Mouse (Mus musculus): ENCODE results near the gene Snrpf. TPM values are rescaled to one million over a fixed set of nuclear protein-coding genes. Genes with fewer than 3 reads are reported as not detected.

Snrpf gene
- total and polyA plus RNA-seq, 3 experiments = 54.7 to 138 (median 85.8) TPM

DNA sequence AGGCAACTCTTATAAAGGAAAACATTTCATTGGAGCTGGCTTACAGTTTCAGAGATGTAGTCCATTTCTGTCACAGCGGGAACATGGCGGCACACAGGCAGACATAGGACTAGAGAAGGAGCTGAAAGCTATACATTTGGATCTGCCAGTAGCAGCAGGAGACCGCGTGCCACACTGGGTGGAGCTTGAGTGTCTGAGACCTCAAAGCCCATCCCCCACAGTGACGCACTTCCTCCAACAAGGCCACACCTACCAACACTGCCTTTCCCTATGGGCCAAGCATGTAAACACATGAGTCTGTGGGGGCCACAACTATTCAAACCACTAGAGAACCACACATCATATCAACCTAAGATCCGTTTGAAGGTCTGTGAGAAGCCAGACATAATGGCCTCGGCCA is 19.7 kb upstream of the Snrpf start:
- no peak for TF ChIP-seq GATA1 (IDR thresholded peaks at IDR 0.05; ENCODE audit: borderline replicate concordance, low read length)
- TF ChIP-seq TAL1 (conservative IDR thresholded peaks at IDR 0.05; ENCODE audit: low read depth, low read length) = no peak
- no peak for TF ChIP-seq GATA2 (IDR thresholded peaks at IDR 0.05; ENCODE audit: borderline replicate concordance, low read depth, low read length)
- TF ChIP-seq CTCF (IDR thresholded peaks at IDR 0.05; ENCODE audit: low read depth, low read length) = no peak
- TF ChIP-seq POLR2AphosphoS5 (IDR thresholded peaks at IDR 0.05; ENCODE audit: insufficient replicate concordance, low read depth, low read length) = no peak
- H3K4me1 ChIP-seq (ENCODE audit: insufficient read depth, low read depth, low read length) = no peaks in the 10 kb centered on the region
- H3K36me3 ChIP-seq (replicated peaks) = no peaks in the 10 kb centered on the region
- H3K27me3 ChIP-seq (ENCODE audit: insufficient read depth, low read length) = no peaks in the 10 kb centered on the region
- no peak overlapping the region for H3K4me3 ChIP-seq (ENCODE audit: low read depth, low read length)
- ATAC-seq (ENCODE audit: extremely low read depth, insufficient number of reproducible peaks, low FRiP score, poor library complexity, severe bottlenecking) (no peak), DNase-seq (ENCODE audit: low spot score) (no peak)
- peaks cover 3% of the 10 kb centered on the region for H3K9me3 ChIP-seq (replicated peaks)

DNA sequence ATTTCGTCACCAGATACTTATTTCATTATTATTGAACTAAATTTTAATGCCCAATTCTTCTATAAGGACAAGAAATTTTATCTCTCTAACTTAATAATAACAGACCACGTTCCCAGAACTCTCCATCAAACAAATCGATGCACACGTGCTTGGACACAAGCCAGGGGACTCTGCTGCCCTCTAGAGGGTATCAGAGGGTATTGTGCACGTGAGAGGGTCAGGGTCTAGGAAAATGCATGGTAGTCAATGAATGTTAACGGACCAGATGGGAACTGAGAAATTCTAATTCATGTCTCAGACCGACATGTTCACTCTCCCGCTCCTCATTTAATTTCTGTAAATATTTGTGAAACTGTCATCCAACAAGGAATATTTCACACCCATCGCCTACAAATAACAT is 18.5 kb upstream of the Snrpf start:
- Histone ChIP-seq H3K27me3 (ENCODE audit: insufficient read depth, low read length) (no peaks in the 10 kb centered on the region), H3K4me1 (ENCODE audit: insufficient read depth, low read depth, low read length) (no peaks in the 10 kb centered on the region), H3K9me3 (replicated peaks) (peaks cover 7% of the 10 kb centered on the region), H3K36me3 (replicated peaks) (no peaks in the 10 kb centered on the region), H3K4me3 (ENCODE audit: low read depth, low read length) (no peak overlapping the region)
- TF ChIP-seq GATA2 (IDR thresholded peaks at IDR 0.05; ENCODE audit: borderline replicate concordance, low read depth, low read length) (no peak), POLR2AphosphoS5 (IDR thresholded peaks at IDR 0.05; ENCODE audit: insufficient replicate concordance, low read depth, low read length) (no peak), CTCF (IDR thresholded peaks at IDR 0.05; ENCODE audit: low read depth, low read length) (peak; percentile 28; the same call in 1 of the 2 replicates), GATA1 (IDR thresholded peaks at IDR 0.05; ENCODE audit: borderline replicate concordance, low read length) (no peak)
- no peak for ATAC-seq (ENCODE audit: extremely low read depth, insufficient number of reproducible peaks, low FRiP score, poor library complexity, severe bottlenecking)
- no peak for DNase-seq (ENCODE audit: low spot score)

DNA sequence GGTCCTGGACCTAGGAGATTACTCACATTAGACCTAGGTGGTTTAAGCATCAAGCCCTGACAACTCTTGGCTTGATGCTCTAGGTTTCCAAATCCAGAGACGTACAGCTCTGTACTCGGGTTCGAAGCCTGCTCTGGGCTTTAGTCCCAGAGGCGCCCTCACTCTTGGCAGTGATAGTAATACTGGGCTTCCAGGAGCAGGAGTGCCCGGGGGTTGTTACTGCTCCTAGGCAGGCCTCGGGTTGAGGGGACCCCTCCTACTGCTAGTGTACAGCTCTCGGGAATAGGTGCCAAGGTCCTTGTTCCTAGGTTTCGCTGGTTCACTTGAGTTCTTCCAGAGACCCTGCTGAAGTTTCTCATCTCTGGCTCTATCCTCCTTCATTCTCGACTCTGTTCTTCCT is 16.8 kb upstream of the Snrpf start:
- no peaks in the 10 kb centered on the region for H3K36me3 ChIP-seq (replicated peaks)
- no peak for DNase-seq (ENCODE audit: low spot score)
- ATAC-seq (ENCODE audit: extremely low read depth, insufficient number of reproducible peaks, low FRiP score, poor library complexity, severe bottlenecking) = no peak
- no peaks in the 10 kb centered on the region for H3K27me3 ChIP-seq (ENCODE audit: insufficient read depth, low read length)
- TF ChIP-seq GATA1 (IDR thresholded peaks at IDR 0.05; ENCODE audit: borderline replicate concordance, low read length) (no peak), POLR2AphosphoS5 (IDR thresholded peaks at IDR 0.05; ENCODE audit: insufficient replicate concordance, low read depth, low read length) (no peak), GATA2 (IDR thresholded peaks at IDR 0.05; ENCODE audit: borderline replicate concordance, low read depth, low read length) (no peak), TAL1 (conservative IDR thresholded peaks at IDR 0.05; ENCODE audit: low read depth, low read length) (no peak), CTCF (IDR thresholded peaks at IDR 0.05; ENCODE audit: low read depth, low read length) (no peak)
- H3K4me3 ChIP-seq (ENCODE audit: low read depth, low read length) = no peak overlapping the region
- H3K4me1 ChIP-seq (ENCODE audit: insufficient read depth, low read depth, low read length) = peaks cover 2% of the 10 kb centered on the region; the same call in 1 of the 2 replicates
- peaks cover 9% of the 10 kb centered on the region for H3K9me3 ChIP-seq (replicated peaks)

DNA sequence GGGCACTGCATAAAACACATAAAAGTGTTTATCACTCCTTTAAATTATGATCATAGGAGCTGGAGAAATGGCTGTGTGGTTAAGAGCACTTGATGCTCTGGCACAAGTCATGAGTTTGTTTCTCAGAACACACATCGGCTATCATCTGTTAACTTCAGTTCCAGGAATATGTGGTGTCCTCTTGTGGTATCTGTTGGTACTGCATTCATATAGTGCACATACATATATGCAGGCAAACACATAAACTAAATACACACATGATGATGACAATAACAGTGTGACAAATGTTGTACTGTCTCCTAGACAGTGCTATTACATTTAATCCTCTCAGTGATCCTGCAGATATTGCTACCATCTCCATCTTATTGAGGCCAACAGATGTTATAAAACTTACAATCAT is 13.8 kb upstream of the Snrpf start:
- no peak for DNase-seq (ENCODE audit: low spot score)
- H3K27me3 ChIP-seq (ENCODE audit: insufficient read depth, low read length) = peaks cover 2% of the 10 kb centered on the region; the same call in 1 of the 2 replicates
- H3K4me1 ChIP-seq (ENCODE audit: insufficient read depth, low read depth, low read length) = peaks cover 2% of the 10 kb centered on the region; the same call in 1 of the 2 replicates
- no peaks in the 10 kb centered on the region for H3K36me3 ChIP-seq (replicated peaks)
- H3K9me3 ChIP-seq (replicated peaks) = peaks cover 6% of the 10 kb centered on the region
- H3K4me3 ChIP-seq (ENCODE audit: low read depth, low read length) = no peak overlapping the region
- no peak for TF ChIP-seq GATA2 (IDR thresholded peaks at IDR 0.05; ENCODE audit: borderline replicate concordance, low read depth, low read length)
- TF ChIP-seq POLR2AphosphoS5 (IDR thresholded peaks at IDR 0.05; ENCODE audit: insufficient replicate concordance, low read depth, low read length) = no peak
- 0 out of 2 replicates have a peak, but pooled peaks have one; percentile 16 for TF ChIP-seq CTCF (IDR thresholded peaks at IDR 0.05; ENCODE audit: low read depth, low read length)
- no peak for ATAC-seq (ENCODE audit: extremely low read depth, insufficient number of reproducible peaks, low FRiP score, poor library complexity, severe bottlenecking)

DNA sequence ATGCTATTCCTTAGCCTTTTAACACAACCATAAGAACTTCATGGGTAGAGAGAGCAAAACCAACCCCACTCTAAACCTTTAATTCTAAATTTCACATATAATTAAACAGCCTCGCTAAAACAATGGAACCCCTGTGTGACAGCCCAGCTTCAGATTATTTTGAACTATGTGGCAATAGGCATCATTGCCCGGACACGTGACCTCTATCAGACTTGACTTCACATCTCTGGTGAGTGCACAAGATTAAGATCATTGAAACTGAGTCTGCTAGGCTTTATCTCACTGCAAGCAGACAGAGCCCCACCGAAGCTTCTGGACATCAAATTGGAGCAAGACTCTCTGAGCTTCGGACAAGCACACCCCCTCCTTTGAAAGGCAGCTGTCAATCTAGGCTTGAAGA is 12.8 kb upstream of the Snrpf start:
- H3K27me3 ChIP-seq (ENCODE audit: insufficient read depth, low read length) = peaks cover 3% of the 10 kb centered on the region; the same call in 1 of the 2 replicates
- no peaks in the 10 kb centered on the region for H3K36me3 ChIP-seq (replicated peaks)
- H3K4me1 ChIP-seq (ENCODE audit: insufficient read depth, low read depth, low read length) = peaks cover 2% of the 10 kb centered on the region; the same call in 1 of the 2 replicates
- no peak for TF ChIP-seq CTCF (IDR thresholded peaks at IDR 0.05; ENCODE audit: low read depth, low read length)
- TF ChIP-seq TAL1 (conservative IDR thresholded peaks at IDR 0.05; ENCODE audit: low read depth, low read length) = no peak
- TF ChIP-seq GATA2 (IDR thresholded peaks at IDR 0.05; ENCODE audit: borderline replicate concordance, low read depth, low read length) = no peak
- TF ChIP-seq GATA1 (IDR thresholded peaks at IDR 0.05; ENCODE audit: borderline replicate concordance, low read length) = no peak
- TF ChIP-seq POLR2AphosphoS5 (IDR thresholded peaks at IDR 0.05; ENCODE audit: insufficient replicate concordance, low read depth, low read length) = no peak
- DNase-seq (ENCODE audit: low spot score) = no peak
- H3K4me3 ChIP-seq (ENCODE audit: low read depth, low read length) = no peak overlapping the region
- peaks cover 6% of the 10 kb centered on the region for H3K9me3 ChIP-seq (replicated peaks)
- ATAC-seq (ENCODE audit: extremely low read depth, insufficient number of reproducible peaks, low FRiP score, poor library complexity, severe bottlenecking) = peak; percentile 63

DNA sequence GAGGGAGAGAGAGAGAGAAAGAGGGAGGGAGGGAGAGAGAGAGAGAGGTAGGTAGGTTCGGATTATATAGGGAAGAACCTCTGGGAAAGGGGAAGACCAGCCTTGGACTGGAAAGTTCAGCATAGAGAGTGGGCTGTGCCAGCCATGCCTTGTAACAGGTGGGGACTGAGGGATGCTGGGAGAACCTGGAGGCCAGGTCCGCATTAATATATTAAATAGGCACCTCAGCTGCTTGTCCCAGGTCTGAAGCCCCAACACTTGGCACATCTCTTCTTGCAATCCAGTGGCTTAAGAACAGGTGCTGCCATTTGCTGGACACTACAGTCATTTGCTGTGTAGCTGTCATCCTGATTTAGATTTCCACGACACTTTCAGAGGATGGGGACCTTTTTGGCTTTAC is 7.1 kb upstream of the Snrpf start:
- H3K27me3 ChIP-seq (ENCODE audit: insufficient read depth, low read length) = peaks cover 10% of the 10 kb centered on the region
- DNase-seq (ENCODE audit: low spot score) = no peak
- no peak for ATAC-seq (ENCODE audit: extremely low read depth, insufficient number of reproducible peaks, low FRiP score, poor library complexity, severe bottlenecking)
- H3K9me3 ChIP-seq (replicated peaks) = no peaks in the 10 kb centered on the region
- peaks cover 6% of the 10 kb centered on the region; the same call in 1 of the 2 replicates for H3K4me1 ChIP-seq (ENCODE audit: insufficient read depth, low read depth, low read length)
- no peak overlapping the region for H3K4me3 ChIP-seq (ENCODE audit: low read depth, low read length)
- TF ChIP-seq GATA2 (IDR thresholded peaks at IDR 0.05; ENCODE audit: borderline replicate concordance, low read depth, low read length) (no peak), TAL1 (conservative IDR thresholded peaks at IDR 0.05; ENCODE audit: low read depth, low read length) (no peak), POLR2AphosphoS5 (IDR thresholded peaks at IDR 0.05; ENCODE audit: insufficient replicate concordance, low read depth, low read length) (no peak), CTCF (IDR thresholded peaks at IDR 0.05; ENCODE audit: low read depth, low read length) (no peak), GATA1 (IDR thresholded peaks at IDR 0.05; ENCODE audit: borderline replicate concordance, low read length) (no peak)
- no peaks in the 10 kb centered on the region for H3K36me3 ChIP-seq (replicated peaks)

Measured in G1E (cell line).